Mouse (Mus musculus): ENCODE results near the gene Adgrl2.

Adgrl2 gene

DNA sequence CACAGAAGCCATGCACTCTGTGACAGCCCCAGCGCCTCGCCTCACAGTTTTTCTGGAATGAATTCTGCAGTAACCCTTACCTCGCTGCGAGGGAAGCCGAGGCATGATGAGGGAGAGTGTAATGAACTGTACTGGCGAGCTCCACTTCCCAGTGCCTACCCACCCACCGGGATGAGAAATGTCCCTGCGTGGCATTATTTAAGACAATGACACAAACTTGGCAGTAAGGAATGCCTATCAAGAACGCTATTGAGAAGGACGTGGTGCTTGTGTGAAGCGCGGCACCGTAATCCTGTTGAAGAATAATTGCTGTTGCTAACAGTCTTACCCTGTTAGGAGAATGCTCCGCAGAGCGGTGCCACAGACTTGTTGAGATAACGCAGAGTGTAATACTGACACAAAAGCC is 13.2 kb downstream of the Adgrl2 start:
- DNase-seq (ENCODE audit: low read depth) = no peak

DNA sequence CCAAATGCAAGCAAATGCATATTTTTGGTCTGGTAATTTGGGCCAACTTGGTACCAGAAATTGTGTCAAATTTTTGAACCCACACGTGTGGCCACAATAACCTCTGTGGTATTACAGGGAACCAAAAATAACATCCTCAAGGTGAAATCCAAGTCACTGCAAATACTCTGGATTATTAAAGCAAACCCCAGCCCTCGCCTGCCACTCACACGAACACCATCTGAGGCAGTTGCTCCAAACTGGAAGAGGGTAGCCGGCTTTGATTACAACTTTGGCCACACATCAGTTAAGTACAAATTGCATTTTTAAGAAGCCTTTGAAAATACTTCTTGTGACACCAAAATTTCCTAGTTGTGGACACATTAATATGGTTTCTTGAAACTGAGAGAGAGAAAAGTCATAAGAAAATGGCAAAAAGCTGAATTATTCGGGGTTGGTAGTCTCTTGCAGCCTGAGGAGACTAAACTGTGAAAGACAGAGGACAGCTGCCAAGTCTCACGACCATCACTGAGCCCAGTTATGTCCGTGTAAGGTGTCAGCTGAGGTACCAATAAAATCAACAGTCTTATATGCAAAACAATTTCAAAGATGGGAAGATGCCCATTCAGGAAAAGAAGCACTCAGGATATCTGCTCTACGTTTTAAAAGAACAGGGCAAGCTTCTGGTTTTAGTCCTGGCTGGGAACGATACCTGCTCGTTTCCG is 18.3 kb downstream of the Adgrl2 start:
- DNase-seq (ENCODE audit: low read depth) = no peak

DNA sequence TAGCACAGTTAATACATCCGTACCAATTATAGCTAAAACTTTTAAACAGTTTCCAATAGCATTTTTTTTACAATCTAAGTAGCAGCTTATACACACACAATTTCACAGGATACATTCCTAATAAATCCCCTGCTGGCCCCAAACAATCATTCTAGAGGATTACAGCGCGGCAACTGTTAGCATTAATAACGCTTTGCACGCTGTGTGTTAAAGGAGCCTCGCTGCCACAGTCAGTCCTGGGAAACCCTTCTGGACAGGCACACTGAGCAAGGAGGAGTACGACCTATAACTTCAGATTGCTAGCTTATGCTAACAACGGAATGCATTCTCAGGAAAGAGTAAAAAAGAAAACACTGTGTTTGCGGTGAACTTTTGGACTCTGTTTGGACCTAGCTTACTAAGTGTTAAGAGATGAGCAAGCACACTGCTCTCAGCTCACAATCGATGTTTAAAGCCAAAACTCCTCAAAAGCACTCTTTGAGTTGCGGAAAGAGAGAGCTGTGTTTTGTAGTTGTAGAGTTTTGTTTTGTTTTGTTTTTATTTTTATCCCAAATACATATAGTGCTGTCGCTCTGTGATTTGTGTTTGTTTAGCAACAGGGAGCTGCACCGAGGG is 25.3 kb downstream of the Adgrl2 start:
- no peak for DNase-seq (ENCODE audit: low read depth)

DNA sequence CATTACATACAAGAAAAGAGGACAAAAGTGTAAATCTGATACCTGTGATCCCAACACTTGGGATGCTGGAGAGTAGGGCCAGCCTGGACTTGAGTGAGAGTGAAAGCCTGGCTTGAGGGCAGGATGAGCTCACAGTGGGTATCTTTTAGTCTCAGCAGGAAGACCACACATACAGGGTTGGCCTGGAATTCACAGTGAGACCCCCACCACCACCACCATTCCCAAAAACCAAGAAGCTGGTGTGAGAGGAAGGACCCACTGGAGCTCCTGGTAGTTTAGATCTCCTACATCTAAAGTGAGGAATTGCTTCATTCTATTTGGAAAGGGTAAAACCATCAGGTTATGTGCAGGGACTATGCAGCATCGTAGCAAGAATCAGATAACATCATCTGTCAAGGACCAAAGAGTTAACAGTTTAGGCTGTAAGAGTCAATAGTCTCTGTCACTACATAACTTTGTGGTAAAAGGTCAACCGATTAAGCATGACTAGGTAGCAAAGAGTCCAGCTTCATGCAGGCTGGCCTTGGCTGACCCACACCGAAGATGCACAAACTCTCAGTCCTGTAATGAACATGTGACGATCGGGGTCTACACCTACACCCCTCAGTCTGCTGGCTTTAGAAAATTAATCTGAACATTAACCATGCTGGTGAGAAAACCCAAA is 26.8 kb downstream of the Adgrl2 start:
- DNase-seq (ENCODE audit: low read depth) = no peak

DNA sequence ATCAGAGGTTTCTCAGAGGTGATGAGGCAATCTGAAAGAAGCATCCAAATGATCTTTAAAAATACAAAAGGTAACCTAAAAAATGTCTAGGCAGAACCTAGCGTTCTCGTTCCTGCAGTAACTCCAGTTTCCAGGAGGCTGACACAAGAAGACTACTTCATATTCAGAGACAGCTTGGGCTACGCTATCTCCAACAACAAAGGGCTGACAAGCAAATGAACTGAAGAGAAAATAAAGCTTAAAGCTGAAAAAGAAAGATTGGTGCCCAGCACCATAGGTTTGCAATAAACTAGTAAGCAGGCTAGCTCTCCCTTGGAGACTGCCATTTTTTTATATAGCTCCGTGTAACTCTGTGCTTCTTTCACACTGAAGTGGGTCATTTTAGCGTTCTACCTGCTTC is 28.7 kb downstream of the Adgrl2 start:
- no peak for DNase-seq (ENCODE audit: low read depth)

DNA sequence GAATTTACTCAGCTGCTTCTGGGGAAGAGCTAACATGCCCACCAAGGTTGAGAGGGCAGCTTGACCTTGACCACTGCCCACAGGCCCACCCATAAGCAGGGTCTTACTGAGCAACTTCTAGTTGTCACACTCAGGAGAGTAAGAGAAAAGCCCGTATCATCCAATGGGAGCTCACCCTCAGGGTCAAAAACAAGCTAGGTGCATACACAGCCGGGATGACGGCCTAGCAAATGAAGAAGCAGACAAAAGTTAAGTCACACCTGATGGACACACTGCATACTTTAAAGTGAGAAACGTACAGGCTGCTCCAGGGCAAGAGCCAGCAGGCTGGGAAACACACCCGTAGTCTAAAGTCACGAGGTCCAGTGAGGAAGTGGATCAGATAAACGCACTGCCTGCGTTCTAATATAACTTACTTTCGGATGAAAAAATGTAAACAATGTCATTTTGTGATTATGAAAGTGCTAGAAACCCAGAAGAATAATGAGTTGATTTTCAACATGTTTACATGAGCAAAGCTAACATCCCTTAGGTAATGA is 29.5 kb downstream of the Adgrl2 start:
- no peak for DNase-seq (ENCODE audit: low read depth)

DNA sequence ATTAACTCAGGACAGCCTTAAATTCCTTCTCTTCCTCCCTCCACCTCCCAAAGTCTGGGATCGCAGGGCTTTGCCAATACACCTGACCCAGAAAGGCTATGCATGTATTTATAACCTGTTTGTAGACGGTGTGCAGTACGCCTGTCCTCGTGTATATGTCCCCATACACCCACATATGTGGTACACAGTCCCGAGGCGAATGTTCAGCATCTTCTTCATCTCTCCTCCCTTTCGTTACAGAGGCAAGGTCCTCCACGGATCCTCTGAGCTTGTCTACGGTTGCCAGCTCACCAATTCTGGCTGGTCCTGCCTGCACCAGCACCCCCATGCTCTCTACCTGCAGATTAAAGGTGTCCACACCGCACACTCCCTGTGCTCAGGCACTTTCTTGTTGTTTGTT is 30.1 kb downstream of the Adgrl2 start:
- DNase-seq (ENCODE audit: low read depth) = no peak

DNA sequence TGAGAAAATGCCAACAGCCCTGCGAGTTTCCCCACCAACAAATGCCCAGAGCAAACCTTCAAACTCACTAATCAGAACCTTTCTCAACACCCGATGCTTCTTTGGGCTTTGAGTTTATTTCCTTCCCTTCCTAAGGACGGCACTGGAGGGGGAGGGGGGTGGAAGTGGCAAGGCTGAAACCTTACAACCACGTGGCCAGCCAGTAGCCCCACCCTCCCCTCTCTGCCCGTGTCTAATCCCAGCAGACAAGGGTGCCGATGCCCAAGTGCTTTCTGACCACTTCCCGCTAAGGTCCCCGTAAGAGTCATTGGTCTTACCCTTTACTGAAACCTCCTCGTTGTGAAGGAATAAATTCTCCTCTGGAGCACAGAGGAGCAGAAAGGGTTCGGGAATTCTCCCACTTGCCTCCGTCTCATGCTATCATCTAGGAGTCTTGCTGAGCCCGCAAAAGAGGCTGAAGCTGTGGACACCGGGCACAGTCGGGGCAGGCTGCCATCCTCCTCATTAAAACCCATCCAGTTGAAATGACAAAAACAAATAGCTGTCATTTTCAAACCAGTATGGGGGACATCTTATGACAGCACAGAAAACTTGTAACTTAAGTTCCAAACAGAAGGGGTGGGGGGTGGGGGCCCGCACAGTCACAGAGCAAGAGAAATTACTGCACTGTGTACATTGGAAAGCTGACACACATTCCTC is 30.9 kb downstream of the Adgrl2 start:
- DNase-seq (ENCODE audit: low read depth) = peak; percentile 71

DNA sequence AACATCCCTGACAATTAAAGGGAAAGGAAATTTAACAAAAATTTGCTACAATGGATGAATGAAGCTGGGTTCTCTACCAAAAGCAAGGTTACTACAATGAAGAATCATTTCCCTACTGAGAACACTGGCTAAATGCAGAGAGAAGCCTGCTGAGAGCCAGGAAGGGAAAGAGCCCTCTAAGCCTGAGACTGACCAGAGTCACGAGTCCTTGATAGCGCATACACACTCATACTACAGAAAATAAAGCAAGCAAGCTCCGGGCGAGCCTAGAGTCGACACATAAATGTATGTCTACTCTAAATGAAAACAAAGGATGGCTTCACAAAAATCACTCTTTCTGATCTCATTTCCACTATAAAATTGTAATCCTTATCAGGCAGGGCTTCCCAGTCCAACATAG is 31.6 kb downstream of the Adgrl2 start:
- DNase-seq (ENCODE audit: low read depth) = no peak

DNA sequence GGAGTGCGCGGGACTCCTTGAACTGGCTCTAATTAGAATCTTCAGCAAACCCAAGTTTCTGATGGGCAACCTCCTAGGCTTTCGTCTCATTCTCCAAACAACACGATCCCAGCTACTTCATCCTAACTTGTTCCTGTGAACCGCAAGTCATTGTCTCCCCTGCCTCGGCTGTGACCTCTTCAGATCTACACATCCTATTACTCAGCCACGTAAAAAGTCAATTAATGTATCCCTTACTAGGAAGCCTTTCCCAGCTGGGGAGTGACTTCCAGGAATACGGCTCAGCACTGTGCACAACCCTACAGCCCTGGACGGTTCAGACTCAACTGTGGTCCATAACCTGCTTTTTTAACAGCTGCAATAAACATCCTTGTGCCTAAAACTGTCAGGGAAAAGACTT is 32.2 kb downstream of the Adgrl2 start:
- no peak for DNase-seq (ENCODE audit: low read depth)

DNA sequence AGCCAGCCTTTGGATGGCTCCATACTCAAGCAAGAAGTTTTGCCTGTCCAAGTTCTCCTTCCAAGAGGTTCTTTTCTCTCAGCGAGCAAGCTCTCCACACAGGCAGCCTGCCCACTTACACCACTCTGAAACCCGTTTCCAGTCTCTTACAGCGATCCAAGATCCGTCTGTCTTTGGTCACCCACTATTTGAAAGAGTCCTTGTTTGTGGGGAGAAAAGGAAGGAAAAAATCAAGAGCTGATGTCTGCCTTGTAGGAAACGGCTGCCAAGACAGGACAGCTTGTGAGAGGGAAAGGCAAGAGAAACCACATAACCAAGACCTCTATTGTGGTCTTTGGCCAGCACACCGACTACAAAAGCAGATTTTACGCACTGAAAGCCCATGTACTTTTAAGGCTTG is 33.5 kb downstream of the Adgrl2 start:
- DNase-seq (ENCODE audit: low read depth) = peak; percentile 46

DNA sequence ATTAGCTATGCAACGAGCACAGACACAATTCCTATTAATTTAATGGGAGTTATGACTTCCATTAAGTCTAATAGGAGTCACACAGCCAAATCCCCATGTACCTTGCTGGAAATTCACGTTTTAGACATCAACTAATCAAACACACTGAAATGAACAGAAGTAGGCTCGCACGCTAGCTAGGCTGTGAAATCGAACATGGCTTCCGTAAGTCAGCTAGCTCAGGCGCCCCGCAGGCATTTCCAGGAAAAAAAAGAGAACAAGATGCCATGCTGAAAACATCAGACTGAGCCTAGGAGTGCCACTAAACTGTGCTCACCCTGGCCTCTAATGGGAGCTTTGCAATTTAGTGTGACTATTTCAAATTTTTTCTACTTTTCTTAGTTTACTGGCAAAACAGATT is 40.6 kb downstream of the Adgrl2 start:
- DNase-seq (ENCODE audit: low read depth) = no peak

DNA sequence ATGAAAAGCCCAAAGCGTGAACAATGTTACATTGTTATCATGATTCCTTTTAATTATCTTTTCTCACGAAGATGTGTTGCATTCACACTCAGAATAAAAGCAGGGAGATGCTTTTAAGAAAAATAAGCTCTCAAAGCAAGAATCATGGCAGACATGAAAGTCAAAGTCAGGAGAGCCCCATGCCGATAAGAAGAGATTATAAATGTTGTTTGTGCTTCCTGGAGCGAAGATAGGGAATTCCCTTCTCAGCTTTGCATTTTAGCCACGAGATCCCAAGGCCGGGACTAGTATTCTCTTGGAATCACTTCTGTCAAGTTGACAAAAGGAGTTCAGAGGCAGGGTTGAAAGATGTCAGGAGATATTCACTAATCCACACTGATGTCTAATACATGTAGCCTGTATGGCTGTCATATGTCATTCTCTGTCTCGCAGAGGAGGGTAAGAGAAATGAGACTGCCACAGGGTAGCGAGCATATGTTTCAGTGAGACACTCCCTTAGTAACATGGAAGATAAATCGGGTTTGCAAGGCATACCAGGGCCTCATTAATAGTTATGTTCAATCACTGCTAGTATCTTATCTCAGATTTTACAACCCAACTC is 42.5 kb downstream of the Adgrl2 start:
- no peak for DNase-seq (ENCODE audit: low read depth)

DNA sequence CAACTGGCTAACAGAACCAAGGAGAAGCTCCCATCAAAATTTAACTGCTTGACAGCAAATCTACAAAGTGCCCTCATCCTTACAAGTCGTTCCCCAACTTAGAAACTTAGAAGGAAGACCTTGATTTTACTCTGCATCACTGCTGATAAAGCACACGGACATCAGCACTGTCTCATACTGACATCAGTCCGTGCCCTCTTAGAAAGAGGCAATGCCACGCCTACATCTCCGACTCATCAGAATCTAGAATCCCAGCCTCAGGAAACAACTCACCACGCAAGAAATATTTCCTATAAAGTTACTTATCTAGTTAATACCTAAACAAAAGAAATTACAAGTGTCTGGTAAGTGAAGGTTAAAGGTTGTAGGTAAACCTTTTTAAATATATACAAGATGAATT is 43.1 kb downstream of the Adgrl2 start:
- peak; percentile 28 for DNase-seq (ENCODE audit: low read depth)

DNA sequence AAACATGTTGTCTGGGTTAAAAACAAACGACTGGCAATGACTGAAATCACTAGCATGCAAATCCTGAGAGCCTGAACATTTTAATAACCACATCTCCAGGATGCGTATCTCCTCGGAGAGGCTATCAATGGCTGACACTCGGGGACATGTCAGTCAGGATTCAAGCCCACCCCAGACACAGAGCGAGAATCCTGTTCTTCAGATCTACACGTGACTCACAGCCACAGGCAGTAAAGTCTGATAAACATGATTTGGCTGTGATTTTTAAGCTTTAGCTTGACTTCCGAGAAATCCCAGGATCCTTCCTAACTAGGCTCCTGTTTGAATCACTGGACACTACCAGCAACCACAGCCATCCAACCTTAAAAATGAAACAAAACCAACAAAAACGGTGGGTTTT is 44.8 kb downstream of the Adgrl2 start:
- DNase-seq (ENCODE audit: low read depth) = no peak

DNA sequence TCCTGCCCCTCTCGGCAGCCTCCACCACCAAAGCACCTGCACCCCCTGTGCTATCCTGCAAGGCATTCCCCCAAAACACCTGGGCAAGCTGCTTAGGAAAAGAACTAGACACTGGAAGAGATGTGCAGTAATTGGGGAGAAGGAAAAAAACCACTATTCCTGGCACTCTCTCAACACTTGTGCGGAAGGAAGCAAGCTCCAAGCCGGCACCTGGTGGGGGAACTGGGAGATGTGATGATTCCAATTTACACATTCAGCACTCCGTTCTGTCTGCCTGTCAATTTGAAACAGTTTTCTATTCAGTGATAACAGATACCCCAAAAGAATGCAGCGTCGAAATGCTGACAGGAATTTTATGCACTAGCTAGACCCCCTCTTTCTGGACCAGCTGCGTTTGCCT is 50.9 kb downstream of the Adgrl2 start:
- no peak for DNase-seq (ENCODE audit: low read depth)

DNA sequence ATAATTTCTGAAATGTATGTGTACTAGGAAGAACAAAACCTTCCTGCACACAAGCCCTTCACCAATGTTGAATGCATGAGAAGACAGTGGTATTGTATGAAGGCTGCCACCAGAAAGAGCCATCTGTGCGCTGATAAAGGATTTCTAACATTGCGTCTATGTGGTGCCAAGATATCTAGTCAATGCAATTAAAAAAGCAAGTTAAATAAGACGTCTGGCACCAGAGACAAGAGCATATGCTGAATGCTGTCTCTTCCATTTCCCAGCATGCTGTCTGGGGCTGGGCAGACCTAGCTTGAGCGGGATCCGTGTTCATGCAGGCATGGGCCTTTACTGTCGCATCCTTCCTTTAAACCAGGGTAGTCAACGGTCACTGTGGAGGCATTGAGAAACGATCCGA is 55.3 kb downstream of the Adgrl2 start:
- no peak for DNase-seq (ENCODE audit: low read depth)

DNA sequence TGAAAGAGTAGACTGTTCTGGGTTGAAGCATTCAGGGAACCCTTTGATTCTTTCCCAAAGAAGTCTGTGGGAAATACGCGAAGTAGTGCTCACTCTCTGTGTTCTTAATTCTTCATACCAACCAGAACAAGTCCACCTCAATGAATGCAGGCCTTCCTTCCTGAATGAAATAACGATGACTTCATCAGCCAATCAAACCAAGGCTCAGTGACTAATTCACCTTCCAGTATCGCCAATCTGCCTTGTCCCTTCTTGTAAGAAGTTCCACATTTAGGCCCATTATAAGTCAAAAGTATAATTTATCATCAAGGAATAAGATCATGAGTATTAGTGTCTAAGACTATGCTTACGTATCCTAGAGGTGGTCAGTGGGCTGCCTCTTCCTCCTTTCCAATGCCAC is 56.1 kb downstream of the Adgrl2 start:
- peak; percentile 55 for DNase-seq (ENCODE audit: low read depth)

DNA sequence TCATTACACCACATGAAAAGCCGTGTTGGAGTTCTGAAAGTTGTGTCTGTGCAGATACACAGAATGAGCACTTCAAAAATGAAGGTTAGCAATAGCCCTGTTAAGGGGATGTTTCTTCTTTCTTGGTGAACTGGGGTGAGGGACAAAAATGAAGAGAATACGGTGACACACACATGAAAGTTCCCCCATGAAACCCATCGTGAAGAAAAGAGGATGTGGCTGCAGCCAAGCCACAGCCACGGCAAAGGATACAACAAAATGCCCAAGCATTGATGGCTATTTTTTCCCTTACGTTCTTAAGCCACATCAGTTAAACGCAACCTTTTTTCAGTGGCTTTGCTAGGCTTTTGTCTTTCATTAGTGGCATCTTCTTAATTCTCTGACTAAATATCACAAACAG is 57.2 kb downstream of the Adgrl2 start:
- DNase-seq (ENCODE audit: low read depth) = peak; percentile 58

DNA sequence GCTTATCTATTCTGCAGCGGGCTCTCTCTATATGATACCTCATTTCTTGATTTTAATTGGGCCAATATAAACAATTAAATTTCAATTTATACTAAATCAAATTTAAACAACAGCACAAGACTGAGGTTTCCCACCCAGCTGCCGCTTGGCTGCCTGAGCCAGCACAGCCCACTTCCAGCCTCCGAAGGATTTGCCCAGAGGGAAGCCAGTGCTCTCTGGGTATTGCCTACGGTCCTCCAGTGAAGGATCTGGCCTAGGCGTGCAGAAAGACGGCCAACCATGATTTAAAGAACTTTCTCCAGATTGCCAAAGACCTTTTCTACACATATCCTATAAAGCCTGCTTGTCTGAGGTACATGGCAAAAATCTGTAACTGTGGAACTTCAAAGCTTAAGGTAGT is 59.4 kb downstream of the Adgrl2 start:
- no peak for DNase-seq (ENCODE audit: low read depth)

DNA sequence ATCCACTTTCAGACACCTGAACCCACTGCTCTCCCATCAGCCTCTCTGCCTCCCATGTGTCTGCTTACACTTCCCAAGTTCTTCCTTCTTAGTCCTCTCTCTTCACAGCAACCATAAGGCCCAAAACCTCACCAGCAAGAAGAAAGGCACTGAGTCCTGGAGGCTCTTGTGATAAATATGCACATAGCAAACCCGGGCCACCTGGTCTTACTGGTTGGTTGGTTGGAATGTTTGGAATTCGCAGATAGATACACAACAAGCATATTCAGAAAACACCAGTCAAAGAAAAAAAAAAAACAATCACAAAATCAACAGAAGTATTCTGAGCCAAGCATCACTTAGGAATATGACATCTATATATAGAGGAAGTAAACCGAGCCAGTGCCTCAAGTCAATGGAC is 64.0 kb downstream of the Adgrl2 start:
- no peak for DNase-seq (ENCODE audit: low read depth)

DNA sequence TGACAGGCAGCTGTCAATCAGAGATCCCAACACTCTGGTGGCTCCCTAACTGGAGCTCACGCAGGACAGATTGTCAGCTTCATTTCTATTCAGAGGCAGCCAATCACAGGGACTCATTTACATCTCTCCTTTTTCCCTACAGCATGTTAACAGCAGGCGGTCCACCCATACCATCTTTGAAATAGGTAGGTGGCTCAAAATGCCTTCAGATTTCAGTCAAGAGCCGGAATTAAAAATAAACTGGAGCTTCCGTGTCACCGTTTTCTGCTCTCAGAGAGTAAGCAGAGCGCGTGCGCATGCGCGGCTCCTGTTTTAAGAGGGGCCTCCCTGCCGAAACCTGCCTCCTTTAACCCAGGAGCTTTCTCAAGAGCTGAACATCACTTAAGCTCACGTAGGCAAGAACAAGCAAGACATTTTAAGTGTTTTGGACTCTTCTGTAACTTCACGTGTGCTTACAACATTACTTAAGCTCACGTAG is 67.7 kb downstream of the Adgrl2 start:
- no peak for DNase-seq (ENCODE audit: low read depth)
